Mouse (Mus musculus): Measurements from ENCODE around the gene Slc28a3. TPM values are rescaled to one million over a fixed set of nuclear protein-coding genes. Genes with fewer than 3 reads are reported as not detected.

Slc28a3 gene
- polyA plus RNA-seq (2015; fragmentation: Nextera tagmentation; extraction: Ambion mirVana): 0.20 and 0.21 TPM in 2 replicates

DNA sequence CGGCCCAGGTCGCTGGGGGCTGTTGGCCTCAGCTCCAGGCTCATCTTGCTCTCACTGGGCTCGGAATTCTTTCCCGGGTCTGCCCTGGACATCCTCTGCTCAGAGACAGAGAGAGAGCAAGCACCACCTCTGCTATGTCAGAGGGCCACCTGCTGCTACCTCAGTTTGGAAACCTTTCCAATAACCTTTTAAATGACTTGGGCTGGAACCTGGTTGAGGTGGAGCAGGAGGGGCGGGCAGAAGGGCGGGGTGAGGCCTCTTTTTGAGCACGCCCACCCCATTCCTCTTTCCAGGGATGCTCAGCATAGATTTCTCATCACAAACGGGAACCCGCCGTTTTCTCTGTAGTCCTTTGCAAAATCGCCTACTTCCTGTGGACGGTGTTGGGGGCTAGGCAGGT is at the start of gene Slc28a3:
Slc28a3 (minus strand) TSS at position 162 of the 400 bp plus-strand sequence.

Other genes with a start within 250 kb of the Slc28a3 start
- 30.6 and 31.2 TPM in 2 replicates for gene 2210016F16Rik, start 225.7 kb downstream of the Slc28a3 start, polyA plus RNA-seq (2015; fragmentation: Nextera tagmentation; extraction: Ambion mirVana)
- 11.9 and 14.5 TPM in 2 replicates for gene Rmi1, start 208.6 kb downstream of the Slc28a3 start, polyA plus RNA-seq (2015; fragmentation: Nextera tagmentation; extraction: Ambion mirVana)
- 640 and 758 TPM in 2 replicates for gene Hnrnpk, start 207.5 kb downstream of the Slc28a3 start, polyA plus RNA-seq (2015; fragmentation: Nextera tagmentation; extraction: Ambion mirVana)
- 3.9 and 4.5 TPM in 2 replicates for gene Ntrk2, start 195.7 kb upstream of the Slc28a3 start, polyA plus RNA-seq (2015; fragmentation: Nextera tagmentation; extraction: Ambion mirVana)